Mouse (Mus musculus) midbrain, embryonic 16.5 days (tissue): ENCODE measurements around the gene Celsr2. TPM values are rescaled to one million over a fixed set of nuclear protein-coding genes. Genes with fewer than 3 reads are reported as not detected.

ENCODE experiments used
- ATAC-seq: fragments of 200-750 bp; cut with Nextera tagmentation; 2 replicates; pipeline ENCODE4 v1.8.0; 2017; ENCODE audit warnings: moderate TSS enrichment
- H3K27ac ChIP-seq: fragments of 300-500 bp; sonication (generic); 2 replicates; pipeline ENCODE4 v1.5.1; 2014; ENCODE audit warnings: mild to moderate bottlenecking, low read length, mixed read lengths
- H3K27me3 ChIP-seq: fragments of 300-500 bp; sonication (generic); 2 replicates; pipeline ENCODE4 v1.6.1; 2014; ENCODE audit warnings: low read depth, low read length, mixed read lengths; ENCODE audit not compliant: control insufficient read depth, insufficient read depth
- H3K36me3 ChIP-seq: fragments of 300-500 bp; sonication (generic); 2 replicates; pipeline ENCODE4 v1.6.1; 2014; ENCODE audit warnings: mild to moderate bottlenecking, low read length, moderate library complexity, mixed read lengths; ENCODE audit not compliant: control insufficient read depth, insufficient read depth
- H3K4me1 ChIP-seq: fragments of 300-500 bp; sonication (generic); 2 replicates; pipeline ENCODE4 v1.6.1; 2014; ENCODE audit warnings: mild to moderate bottlenecking, low read length, mixed read lengths; ENCODE audit not compliant: control insufficient read depth, insufficient read depth
- H3K4me2 ChIP-seq: fragments of 300-500 bp; sonication (generic); 2 replicates; pipeline ENCODE4 v1.6.1; 2014; ENCODE audit warnings: mild to moderate bottlenecking, low read length, mixed read lengths
- H3K4me3 ChIP-seq: fragments of 300-500 bp; sonication (generic); 2 replicates; pipeline ENCODE4 v1.5.1; 2014; ENCODE audit warnings: low read depth, mild to moderate bottlenecking, low read length, moderate library complexity, mixed read lengths
- H3K9ac ChIP-seq: fragments of 300-500 bp; sonication (generic); 2 replicates; pipeline ENCODE4 v1.6.1; 2014; ENCODE audit warnings: low read depth, low read length, mixed read lengths
- H3K9me3 ChIP-seq: fragments of 300-500 bp; sonication (generic); replicated peaks from 2 replicates; pipeline ENCODE4 v1.6.1; 2014; ENCODE audit warnings: mild to moderate bottlenecking, low read length, mixed read lengths; ENCODE audit not compliant: control insufficient read depth, poor library complexity, severe bottlenecking
- WGBS: fragments of 180-500 bp; shearing (Covaris S2); extraction: QIAGEN DNeasy Blood & Tissue Kit; methylation state at CpG from one replicate; pipeline ENCODE4 v1.1.7; 2014; 5-methylcytosine and 5-hydroxymethylcytosine counted together
- polyA plus RNA-seq: library from polyadenylated mRNA; unstranded; fragments of >200 nt; fragmentation: Nextera tagmentation; extraction: Ambion mirVana; gene quantifications from 2 replicates; pipeline ENCODE4 v1.2.1, GENCODE M21; 2015

Celsr2 gene
- polyA plus RNA-seq: 27.9 and 33.2 TPM in 2 replicates

- no peaks in the 10 kb centered on the region for H3K27me3 ChIP-seq
- H3K9ac ChIP-seq: peak within 1 kb of the TSS; percentile 97
- peak within 1 kb of the TSS; percentile 92 for H3K4me3 ChIP-seq
- H3K9me3 ChIP-seq: peaks cover 3% of the 10 kb centered on the region; the same call in 1 of the 2 replicates
- peak within 1 kb of the TSS; percentile 93 for H3K4me2 ChIP-seq
- peaks cover 38% of the 10 kb centered on the region for H3K4me1 ChIP-seq
- 3% methylated on average over 58 of the region's 67 CpGs for WGBS
- H3K36me3 ChIP-seq: peaks cover 19% of the 10 kb centered on the region
- peak; percentile 37 for ATAC-seq
- peak within 1 kb of the TSS; percentile 94 for H3K27ac ChIP-seq
These were observed at the start of gene Celsr2 for GRCm38 (mm10) chr3:108414857-108415830. TSS of gene Celsr2 (minus strand) at chr3:108415552.

- 42% methylated on average over 10 of the region's 10 CpGs for WGBS
- Histone ChIP-seq H3K9me3 (no peaks in the 10 kb centered on the region), H3K9ac (no peak overlapping the region), H3K36me3 (peaks cover 3% of the 10 kb centered on the region; the same call in 1 of the 2 replicates), H3K27ac (no peak overlapping the region), H3K27me3 (no peaks in the 10 kb centered on the region), H3K4me2 (no peak overlapping the region), H3K4me3 (no peak overlapping the region), H3K4me1 (no peaks in the 10 kb centered on the region)
- ATAC-seq: no peak
These were observed 43.5 kb upstream of the Celsr2 start for GRCm38 (mm10) chr3:108458866-108459265.

- no peak for ATAC-seq
- Histone ChIP-seq H3K4me1 (no peaks in the 10 kb centered on the region), H3K36me3 (peaks cover 3% of the 10 kb centered on the region; the same call in 1 of the 2 replicates)
These were observed 43.0 kb upstream of the Celsr2 start for GRCm38 (mm10) chr3:108458380-108458779.

GRCm38 (mm10) chr3:108454172-108454571, 38.8 kb upstream of the Celsr2 start:
- WGBS: 72% methylated on average over 1 of the region's 1 CpGs
- no peak overlapping the region for H3K4me2 ChIP-seq

More at GRCm38 (mm10) chr3:108458380-108458779, 43.0 kb upstream of the Celsr2 start:
- Histone ChIP-seq H3K9ac (no peak overlapping the region), H3K9me3 (no peaks in the 10 kb centered on the region), H3K27ac (no peak overlapping the region), H3K4me3 (no peak overlapping the region), H3K4me2 (no peak overlapping the region), H3K27me3 (no peaks in the 10 kb centered on the region)
- WGBS: 51% methylated on average over 14 of the region's 14 CpGs

GRCm38 (mm10) chr3:108451969-108452368, 36.6 kb upstream of the Celsr2 start:
- Histone ChIP-seq H3K9ac (no peak overlapping the region), H3K27ac (no peak overlapping the region), H3K4me2 (no peak overlapping the region), H3K4me3 (no peak overlapping the region), H3K9me3 (no peaks in the 10 kb centered on the region), H3K4me1 (no peaks in the 10 kb centered on the region), H3K36me3 (no peaks in the 10 kb centered on the region), H3K27me3 (no peaks in the 10 kb centered on the region)
- WGBS: 90% methylated on average over 2 of the region's 2 CpGs
- no peak for ATAC-seq

More at GRCm38 (mm10) chr3:108454172-108454571, 38.8 kb upstream of the Celsr2 start:
- no peak for ATAC-seq
- H3K9ac ChIP-seq: no peak overlapping the region
- H3K27me3 ChIP-seq: no peaks in the 10 kb centered on the region
- H3K4me3 ChIP-seq: no peak overlapping the region
- no peaks in the 10 kb centered on the region for H3K9me3 ChIP-seq
- H3K4me1 ChIP-seq: no peaks in the 10 kb centered on the region
- H3K36me3 ChIP-seq: no peaks in the 10 kb centered on the region
- no peak overlapping the region for H3K27ac ChIP-seq

GRCm38 (mm10) chr3:108445366-108445705, 30.0 kb upstream of the Celsr2 start:
- peak; percentile 52; the same call in 1 of the 2 replicates for ATAC-seq
- peak overlapping the region; percentile 71 for H3K4me3 ChIP-seq
- H3K4me1 ChIP-seq: peaks cover 35% of the 10 kb centered on the region
- no peaks in the 10 kb centered on the region for H3K36me3 ChIP-seq
- peak overlapping the region; percentile 63 for H3K4me2 ChIP-seq
- 13% methylated on average over 6 of the region's 6 CpGs for WGBS
- no peaks in the 10 kb centered on the region for H3K27me3 ChIP-seq
- H3K9me3 ChIP-seq: no peaks in the 10 kb centered on the region
- H3K9ac ChIP-seq: peak overlapping the region; percentile 79
- peak overlapping the region; percentile 90 for H3K27ac ChIP-seq

- peak within 1 kb of the TSS; percentile 79 for H3K9ac ChIP-seq
These were observed 29.5 kb upstream of the Celsr2 start, which contains the start of gene Sars for GRCm38 (mm10) chr3:108444698-108445365. TSS of gene Sars (minus strand) at chr3:108445209.

GRCm38 (mm10) chr3:108444029-108444428, 28.7 kb upstream of the Celsr2 start:
- H3K36me3 ChIP-seq: no peaks in the 10 kb centered on the region
- H3K9me3 ChIP-seq: no peaks in the 10 kb centered on the region
- H3K4me3 ChIP-seq: peak overlapping the region; percentile 71
- 0 out of 2 replicates have a peak, but pooled peaks have one; percentile 16 for ATAC-seq
- H3K27me3 ChIP-seq: no peaks in the 10 kb centered on the region
- H3K9ac ChIP-seq: peak overlapping the region; percentile 79
- 18% methylated on average over 8 of the region's 8 CpGs for WGBS
- H3K27ac ChIP-seq: peak overlapping the region; percentile 90
- peaks cover 35% of the 10 kb centered on the region for H3K4me1 ChIP-seq
- H3K4me2 ChIP-seq: peak overlapping the region; percentile 93

More at GRCm38 (mm10) chr3:108444698-108445365, 29.5 kb upstream of the Celsr2 start, which contains the start of gene Sars:
- peak within 1 kb of the TSS; percentile 71 for H3K4me3 ChIP-seq
- ATAC-seq: peak; percentile 97
- peaks cover 35% of the 10 kb centered on the region for H3K4me1 ChIP-seq
- H3K27ac ChIP-seq: peak within 1 kb of the TSS; percentile 90
- peak within 1 kb of the TSS; percentile 93 for H3K4me2 ChIP-seq
- WGBS: under 1% methylated on average over 41 of the region's 41 CpGs
- H3K27me3 ChIP-seq: no peaks in the 10 kb centered on the region
- no peaks in the 10 kb centered on the region for H3K9me3 ChIP-seq
- H3K36me3 ChIP-seq: no peaks in the 10 kb centered on the region
